Mouse (Mus musculus) limb, embryonic 10.5 days (tissue): ENCODE measurements around the gene Gphb5. TPM values are rescaled to one million over a fixed set of nuclear protein-coding genes. Genes with fewer than 3 reads are reported as not detected.

Source experiments
- polyA plus RNA-seq: library from polyadenylated mRNA; unstranded; fragments of >200 nt; fragmentation: Nextera tagmentation; extraction: Ambion mirVana; gene quantifications from 2 replicates; pipeline ENCODE4 v1.2.1, GENCODE M21; 2016

The Gphb5 gene
- polyA plus RNA-seq, 1 experiment from 2014 or later, result not detected

Other genes starting within 250 kb of the Gphb5 start
- gene Kcnh5, start 239.4 kb downstream of the Gphb5 start, polyA plus RNA-seq, result 0.13 and 0.18 TPM in 2 replicates
- gene Rhoj, start 108.5 kb downstream of the Gphb5 start, polyA plus RNA-seq, result 13.1 and 24.2 TPM in 2 replicates
- gene Ppp2r5e, start 179.5 kb upstream of the Gphb5 start, polyA plus RNA-seq, result 12.6 and 12.7 TPM in 2 replicates